Mouse (Mus musculus): Measurements from ENCODE around the gene Gpc5.

DNA sequence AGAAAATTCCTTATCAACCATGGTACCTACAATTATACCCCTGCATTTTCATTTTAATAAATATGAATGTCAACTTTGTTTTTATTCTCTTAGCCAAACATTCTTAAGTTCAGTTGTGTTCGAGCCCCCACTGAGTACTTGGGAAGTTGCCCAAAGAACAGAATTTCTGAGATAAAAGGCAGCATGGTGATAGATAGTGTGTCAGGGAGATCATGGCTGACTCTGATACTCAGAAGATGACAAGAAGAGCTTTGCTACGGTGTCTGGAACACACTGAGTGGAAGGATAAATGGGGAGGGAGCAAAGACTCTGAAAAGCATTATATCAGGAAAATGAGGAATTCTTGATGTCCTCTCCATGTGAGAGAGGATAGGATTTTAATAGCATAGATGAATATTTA is 898.7 kb downstream of the Gpc5 start:
- no peak for TF ChIP-seq CTCF (IDR thresholded peaks at IDR 0.05; ENCODE audit: extremely low read depth, insufficient read length, insufficient replicate concordance, low read depth, low read length)
- no peak for TF ChIP-seq POLR2A (IDR thresholded peaks at IDR 0.05; ENCODE audit: low read depth, low read length)
